Mouse (Mus musculus) layer of hippocampus, adult 18-20 months (tissue): ENCODE data around the gene Enah. TPM values are rescaled to one million over a fixed set of nuclear protein-coding genes. Genes with fewer than 3 reads are reported as not detected.
A peak's percentile ranks its signal among the peaks of the same experiment; 100 is the strongest.

ENCODE experiments used
- DNase-seq, 2 experiments: peaks; one replicate each; pipeline ENCODE4 v3.0.0; 2022; ENCODE audit warnings: low spot score in 2 of 2
- total RNA-seq, 2 experiments: library from RNA; stranded (reverse); gene quantifications; 2 replicates each; pipeline ENCODE4 v1.2.3; 2021

Enah gene
- total RNA-seq, 2 experiments from 2014 or later, result 183 to 190 TPM

GRCm38 (mm10) chr1:181965277-181965676 lies 54.5 kb downstream of the Enah start:
- no peak for DNase-seq

GRCm38 (mm10) chr1:181963827-181964226 lies 56.0 kb downstream of the Enah start:
- no peak for DNase-seq

- no peak for DNase-seq
Measured at GRCm38 (mm10) chr1:181963351-181963750, 56.4 kb downstream of the Enah start.

GRCm38 (mm10) chr1:181960383-181960782 lies 59.4 kb downstream of the Enah start:
- DNase-seq, result no peak

- no peak for DNase-seq
Measured at GRCm38 (mm10) chr1:181958392-181958791, 61.4 kb downstream of the Enah start.

GRCm38 (mm10) chr1:181957736-181958135 lies 62.1 kb downstream of the Enah start:
- no peak for DNase-seq

GRCm38 (mm10) chr1:181953547-181953946 lies 66.2 kb downstream of the Enah start:
- DNase-seq, result no peak

- no peak for DNase-seq
Measured at GRCm38 (mm10) chr1:181951266-181951665, 68.5 kb downstream of the Enah start.

GRCm38 (mm10) chr1:181950721-181951120 lies 69.1 kb downstream of the Enah start:
- no peak for DNase-seq

- DNase-seq, result no peak
Measured at GRCm38 (mm10) chr1:181948191-181948590, 71.6 kb downstream of the Enah start.

- DNase-seq, result no peak
Measured at GRCm38 (mm10) chr1:181937064-181937463, 82.7 kb downstream of the Enah start.

GRCm38 (mm10) chr1:181928388-181928787 lies 91.4 kb downstream of the Enah start:
- no peak for DNase-seq

- peak; percentile 53 to 60 for DNase-seq
Measured at GRCm38 (mm10) chr1:181923384-181923783, 96.4 kb downstream of the Enah start.

GRCm38 (mm10) chr1:181921580-181922494 lies 98.0 kb downstream of the Enah start:
- no peak for DNase-seq

GRCm38 (mm10) chr1:181911841-181912240 lies 107.9 kb downstream of the Enah start:
- no peak for DNase-seq

- DNase-seq, result no peak
Measured at GRCm38 (mm10) chr1:181901706-181902373, 118.0 kb downstream of the Enah start.

- no peak for DNase-seq
Measured at GRCm38 (mm10) chr1:181900846-181901245, 118.9 kb downstream of the Enah start.

GRCm38 (mm10) chr1:181898961-181899360 lies 120.8 kb downstream of the Enah start:
- DNase-seq, result no peak

GRCm38 (mm10) chr1:181896991-181897390 lies 122.8 kb downstream of the Enah start:
- DNase-seq, result no peak

- DNase-seq, result peak; percentile 37 to 69
Measured at GRCm38 (mm10) chr1:181893721-181894120, 126.1 kb downstream of the Enah start.

GRCm38 (mm10) chr1:181889670-181890069 lies 130.1 kb downstream of the Enah start:
- no peak for DNase-seq

GRCm38 (mm10) chr1:181888801-181889200 lies 131.0 kb downstream of the Enah start:
- peak; percentile 89 to 94 for DNase-seq
